Mouse (Mus musculus) ovary, postnatal 14 days (tissue): ENCODE measurements around the gene Pcnp.
A peak's percentile ranks its signal among the peaks of the same experiment; 100 is the strongest.
"Not testable (repeated sequence)": the region's sequence is repeated elsewhere in the genome, so short reads cannot be mapped to it uniquely, and the experiment has no call there.

ENCODE experiments used
- DNase-seq: peaks from one replicate; pipeline ENCODE4 v3.0.0; 2022; ENCODE audit warnings: low spot score

Pcnp gene

DNA sequence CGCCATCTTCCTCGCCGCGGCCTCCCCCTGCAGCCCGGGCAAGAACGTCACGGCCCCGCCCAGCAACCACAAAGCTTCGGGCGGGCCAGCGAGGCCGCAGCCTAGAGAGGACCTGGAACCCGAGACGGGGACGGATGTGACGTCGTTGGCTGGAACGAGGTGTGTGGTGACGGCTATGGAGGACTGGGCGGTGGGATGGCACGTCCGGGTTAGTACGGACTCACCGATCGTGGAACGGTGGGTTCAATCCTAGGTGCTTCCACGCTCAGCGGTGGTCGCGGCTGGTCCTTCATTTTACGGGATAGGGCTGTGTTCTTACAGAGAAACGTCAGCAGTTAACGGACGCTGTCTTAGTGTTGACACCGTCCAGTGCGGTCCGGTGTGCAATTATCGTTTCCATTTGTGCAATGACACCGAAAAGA is at the start of gene Pcnp:
TSS of gene Pcnp (minus strand) at position 79 of the 422 bp plus-strand sequence.
- DNase-seq: peak; percentile 96

DNA sequence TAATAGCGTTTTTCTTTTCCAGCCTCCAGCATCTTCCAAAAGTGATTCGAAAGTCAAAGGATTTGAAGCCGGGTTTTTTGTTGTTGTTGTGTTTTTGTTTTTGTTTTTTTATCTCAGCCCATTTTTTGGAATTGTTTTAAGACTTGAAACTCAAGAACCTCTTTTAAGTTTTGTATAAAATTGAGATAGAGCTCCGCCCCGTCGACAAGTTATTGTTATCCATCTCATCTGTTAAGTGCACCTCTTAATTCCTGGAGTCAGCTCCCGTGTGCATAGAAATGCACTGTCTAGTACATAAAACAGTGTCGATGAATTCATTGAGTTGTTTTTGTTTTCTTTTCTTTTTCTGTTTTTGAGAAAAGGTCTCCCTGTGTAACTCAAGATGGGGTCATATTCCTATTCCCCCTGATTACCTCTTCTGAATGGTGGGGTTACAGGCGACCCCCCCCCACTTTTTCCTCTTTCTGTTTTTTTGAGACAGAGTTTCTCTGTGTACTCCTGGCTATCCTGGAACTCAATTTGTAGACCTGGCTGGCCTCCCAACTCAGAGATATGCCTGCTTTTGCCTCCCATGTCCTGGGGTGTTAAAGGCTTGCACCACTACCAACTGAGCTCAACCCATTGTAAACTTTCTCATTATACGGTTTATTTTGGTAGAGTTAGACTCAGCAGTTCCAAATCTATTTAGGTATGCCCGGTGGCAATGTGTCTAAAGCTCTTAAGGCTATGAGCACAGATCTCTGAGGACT is 46.8 kb upstream of the Pcnp start:
- no peak for DNase-seq

DNA sequence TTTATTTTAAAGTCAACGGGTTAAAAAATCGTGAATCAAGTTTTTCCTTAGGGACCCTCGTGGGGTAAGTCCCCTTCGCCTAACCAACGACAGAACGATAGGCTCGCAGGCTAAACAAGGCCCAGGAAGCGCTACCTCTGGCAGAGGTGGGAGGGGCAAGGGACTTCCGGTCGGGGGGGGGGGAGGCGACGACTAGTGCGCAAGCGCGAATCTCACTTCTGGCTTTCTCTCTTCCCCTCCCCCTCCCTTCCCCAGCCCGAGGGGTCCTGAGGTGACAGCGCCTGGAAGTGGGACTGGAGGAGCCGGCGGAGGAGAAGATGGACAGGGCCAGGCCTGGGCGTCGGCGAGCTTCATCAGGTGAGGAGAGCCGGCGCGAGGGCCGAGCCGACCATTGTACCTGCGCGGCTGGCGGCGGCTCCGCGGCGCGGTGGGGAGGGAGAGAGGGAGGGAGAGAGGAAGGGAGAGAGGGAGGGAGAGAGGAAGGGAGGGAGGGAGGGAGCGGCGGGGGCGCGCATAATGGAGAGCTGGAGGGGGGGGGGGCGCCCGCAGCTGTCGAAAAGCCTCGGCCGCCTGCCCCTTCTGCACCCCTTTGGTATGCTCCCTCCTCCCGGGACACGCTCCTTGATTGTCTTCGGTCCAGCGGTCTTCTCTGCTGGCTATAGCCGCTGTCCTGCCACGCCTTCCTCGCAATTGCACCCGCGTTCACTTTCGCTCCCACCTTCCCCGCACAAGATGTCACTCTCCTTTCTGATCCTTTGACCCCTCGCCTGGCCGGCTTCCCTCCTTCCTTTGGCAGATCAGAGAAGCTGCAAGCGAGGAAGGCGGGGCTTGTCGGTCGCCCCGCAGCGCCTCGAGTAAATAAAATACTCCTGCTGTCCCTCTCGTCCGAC is 45.9 kb upstream of the Pcnp start:
- DNase-seq: peak; percentile 70

DNA sequence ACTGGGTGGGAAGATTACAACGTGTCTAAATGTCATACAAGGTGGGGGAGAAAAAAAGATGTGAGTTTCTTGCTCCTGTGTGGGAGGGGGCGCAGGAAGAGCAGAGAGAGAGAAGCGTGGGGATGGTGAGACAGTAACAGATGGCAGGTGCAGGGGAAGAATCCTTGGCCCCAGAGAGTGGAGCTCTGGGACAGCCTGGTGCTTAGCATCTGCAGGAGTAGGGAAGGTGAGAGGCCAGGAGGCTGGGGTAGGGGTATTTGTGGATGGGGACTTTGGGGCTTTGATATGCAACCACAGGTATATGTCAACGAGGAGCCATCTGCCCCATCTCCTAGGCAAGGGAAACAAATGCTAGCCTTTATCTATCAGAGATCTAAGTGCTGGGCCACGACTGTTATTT is 45.0 kb upstream of the Pcnp start:
- DNase-seq: no peak

DNA sequence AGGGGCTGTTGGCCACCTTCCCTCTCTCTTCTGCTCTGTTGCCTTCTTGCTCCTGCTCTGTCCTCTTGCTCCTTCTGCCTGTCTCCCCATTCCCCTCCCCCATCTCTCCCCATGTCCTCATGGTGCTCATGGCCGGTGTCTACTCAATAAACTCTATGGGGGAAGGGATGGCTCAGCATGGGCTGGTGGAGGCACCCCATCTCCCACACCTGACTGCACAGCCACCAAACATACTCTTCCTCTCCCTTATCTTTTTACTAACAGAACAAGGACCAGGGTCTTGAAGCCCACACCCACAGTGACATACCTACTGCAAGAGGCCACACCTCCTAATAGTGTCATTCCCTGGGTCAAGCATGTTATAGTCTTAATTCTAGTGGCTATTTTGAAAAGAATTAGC is 44.6 kb upstream of the Pcnp start:
- DNase-seq: no peak

DNA sequence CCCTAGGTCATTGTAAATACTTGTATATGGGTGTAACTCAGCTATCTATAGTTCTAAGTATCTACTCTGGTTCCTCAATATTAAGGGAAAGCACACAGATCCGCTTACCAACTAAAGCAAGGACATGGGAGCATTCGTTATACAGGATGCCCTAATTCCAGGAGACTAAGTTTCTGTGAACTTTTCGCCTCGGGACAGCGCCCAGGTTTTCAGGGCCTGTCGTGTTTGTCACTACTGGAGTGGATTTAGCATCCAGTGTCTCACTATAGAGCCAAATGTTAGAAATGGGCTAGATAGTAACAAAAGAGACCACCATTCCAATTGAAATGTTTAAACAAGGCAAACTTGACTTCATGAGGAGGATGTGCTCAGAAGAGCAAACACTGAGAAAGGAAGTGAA is 43.6 kb upstream of the Pcnp start:
- DNase-seq: not testable (repeated sequence)

DNA sequence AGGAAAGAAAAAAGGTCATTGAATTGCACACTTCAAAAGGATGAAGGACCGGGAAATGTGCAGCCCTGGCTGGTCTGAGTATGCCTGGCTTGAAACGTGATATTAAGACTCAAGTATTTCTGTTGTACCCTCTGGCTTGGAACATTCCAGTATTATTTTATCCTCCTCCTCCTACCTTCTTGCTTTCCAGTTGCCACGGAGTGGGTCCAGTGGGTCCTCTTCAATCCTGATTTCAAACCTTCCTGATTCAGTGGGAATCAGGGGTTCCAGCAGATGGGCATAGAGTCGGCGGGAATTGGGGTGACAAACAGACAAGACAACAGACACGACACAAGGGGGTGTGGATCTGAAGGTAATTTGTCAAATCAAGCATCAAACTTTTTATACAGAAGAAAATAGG is 43.0 kb upstream of the Pcnp start:
- no peak for DNase-seq

DNA sequence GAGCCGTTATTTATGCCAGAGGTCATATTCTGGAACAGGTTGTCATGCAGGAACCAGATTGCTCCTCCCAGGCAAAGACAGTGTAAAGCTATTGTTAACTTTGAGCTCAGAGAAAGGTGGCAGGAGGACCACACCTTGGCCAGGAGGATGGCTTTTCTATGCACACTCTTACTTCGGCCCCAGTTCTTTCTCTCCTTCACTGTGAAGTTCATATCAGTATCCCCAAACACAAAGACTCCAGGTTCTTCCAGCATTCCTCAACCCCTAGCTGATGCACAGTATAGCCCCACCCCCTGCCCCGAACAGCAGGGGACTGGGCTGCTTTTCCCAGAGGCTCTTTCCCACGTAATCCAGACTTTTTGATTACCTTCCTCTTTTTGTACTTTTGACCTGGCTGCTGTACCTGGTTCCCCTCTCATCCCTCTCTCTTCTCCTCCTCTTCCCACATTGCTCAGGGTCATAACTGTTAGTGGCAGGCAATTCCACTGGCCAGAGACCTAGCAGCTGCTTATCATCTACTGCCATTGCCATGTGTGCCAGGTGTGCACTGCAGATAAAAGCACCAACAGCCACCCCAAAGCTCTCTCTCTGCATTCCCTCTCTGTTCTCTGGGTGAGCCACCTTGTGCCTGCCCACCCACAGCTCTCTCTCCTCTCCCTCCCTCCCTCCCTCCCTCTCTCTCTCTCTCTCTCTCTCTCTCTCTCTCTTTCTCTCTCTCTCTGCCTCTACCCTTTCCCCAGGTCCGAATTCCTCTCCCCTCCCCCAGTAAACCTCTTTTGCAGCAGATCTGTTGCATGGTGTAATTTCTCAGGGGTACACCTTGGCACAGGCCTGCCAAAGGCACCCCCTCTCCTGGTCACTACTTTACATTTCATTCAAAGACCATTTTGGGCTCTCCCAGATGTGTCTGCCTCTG is 42.0 kb upstream of the Pcnp start:
- no peak for DNase-seq

DNA sequence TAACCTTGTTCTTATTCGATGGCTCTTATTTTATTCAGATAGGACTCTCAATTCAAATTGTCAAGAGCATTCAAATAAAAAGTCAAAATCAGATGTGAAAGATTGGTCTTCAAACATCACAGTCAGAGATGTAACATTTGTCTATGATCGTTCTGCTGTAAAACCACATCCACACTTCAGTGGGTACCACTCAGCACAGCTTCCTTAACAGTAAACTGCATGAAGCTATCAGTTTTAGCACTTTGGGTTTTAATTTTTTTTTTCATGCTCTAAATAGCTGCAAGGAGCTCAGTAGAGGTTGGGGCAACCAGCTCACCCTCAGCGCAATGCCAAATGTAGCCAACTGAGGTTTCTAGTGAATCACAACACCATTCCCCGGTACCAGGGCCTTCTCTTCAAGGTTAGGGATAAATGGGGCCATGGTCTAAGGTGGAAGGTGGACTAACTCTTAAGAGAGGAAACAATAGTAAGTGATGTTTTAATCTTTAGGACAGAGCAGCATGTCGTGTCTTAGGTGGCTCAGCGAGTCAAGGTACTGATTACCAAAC is 39.1 kb upstream of the Pcnp start:
- DNase-seq: no peak

DNA sequence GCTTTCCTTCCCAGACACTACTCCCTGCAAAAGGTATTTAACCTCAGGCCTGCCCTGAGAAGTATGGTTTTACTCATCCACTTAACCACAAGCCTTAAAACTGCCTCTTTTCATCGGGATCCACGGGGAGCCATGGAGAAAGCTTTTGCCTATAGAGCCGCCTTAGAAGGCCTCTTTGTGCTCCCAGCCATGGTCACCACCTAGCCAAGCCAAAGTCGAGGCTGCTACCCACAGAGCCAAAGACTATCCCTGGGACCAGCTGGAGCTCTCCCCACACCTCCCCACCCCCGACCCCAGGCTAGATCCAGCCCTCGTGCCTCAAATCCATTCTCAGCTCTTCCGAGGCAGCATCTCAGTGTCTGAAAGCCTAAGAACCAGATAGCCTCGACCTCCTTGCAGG is 36.6 kb upstream of the Pcnp start:
- DNase-seq: no peak

DNA sequence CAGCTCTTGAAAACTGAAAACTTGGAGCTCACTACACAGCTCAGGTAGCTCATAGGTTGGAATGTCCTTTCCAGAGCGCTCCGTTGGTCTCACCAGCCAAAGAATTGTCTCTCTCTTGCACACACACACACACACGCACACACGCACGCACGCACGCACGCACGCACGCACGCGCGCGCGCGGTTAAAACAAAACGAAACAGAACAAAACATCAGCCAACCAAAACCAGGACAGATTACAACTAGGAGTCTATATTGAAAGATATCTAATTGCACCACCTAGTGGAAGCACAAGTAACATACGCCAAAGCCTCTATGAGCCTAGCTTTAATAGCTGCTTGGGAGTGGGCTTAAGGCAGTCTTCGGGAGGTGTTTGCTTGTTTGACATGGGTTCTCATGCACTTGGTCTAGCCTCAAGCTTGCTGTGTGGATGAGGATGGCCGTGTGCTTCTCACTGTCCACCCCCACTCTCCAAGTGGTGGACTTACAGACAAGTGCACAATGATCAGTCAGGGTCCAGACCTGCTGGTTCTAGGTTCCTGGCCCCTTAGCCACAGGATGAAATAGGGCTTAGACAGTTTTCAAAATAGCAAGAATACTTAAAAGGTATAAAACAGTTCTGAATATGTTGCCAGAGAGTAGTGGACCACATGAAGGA is 34.9 kb upstream of the Pcnp start:
- DNase-seq: peak; percentile 27

DNA sequence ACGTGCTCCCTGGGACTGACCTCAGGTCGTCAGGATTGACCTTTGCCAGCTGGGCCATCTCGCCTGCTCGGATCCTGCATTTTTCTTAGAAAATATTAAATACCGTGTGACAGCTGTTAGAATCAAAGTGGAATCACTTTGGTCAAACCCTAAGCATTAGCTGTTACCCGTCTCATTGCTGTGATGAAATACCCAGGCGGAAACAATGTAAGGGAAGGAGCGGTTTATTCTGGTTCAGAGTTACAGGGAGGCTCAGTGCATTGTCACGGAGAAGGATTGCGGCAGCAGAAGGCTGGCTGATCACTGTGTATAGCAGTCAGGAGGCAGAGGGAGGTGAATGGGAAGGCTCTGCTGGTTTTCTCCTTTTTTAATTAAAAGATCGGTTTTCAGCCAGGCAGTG is 33.4 kb upstream of the Pcnp start:
- no peak for DNase-seq

DNA sequence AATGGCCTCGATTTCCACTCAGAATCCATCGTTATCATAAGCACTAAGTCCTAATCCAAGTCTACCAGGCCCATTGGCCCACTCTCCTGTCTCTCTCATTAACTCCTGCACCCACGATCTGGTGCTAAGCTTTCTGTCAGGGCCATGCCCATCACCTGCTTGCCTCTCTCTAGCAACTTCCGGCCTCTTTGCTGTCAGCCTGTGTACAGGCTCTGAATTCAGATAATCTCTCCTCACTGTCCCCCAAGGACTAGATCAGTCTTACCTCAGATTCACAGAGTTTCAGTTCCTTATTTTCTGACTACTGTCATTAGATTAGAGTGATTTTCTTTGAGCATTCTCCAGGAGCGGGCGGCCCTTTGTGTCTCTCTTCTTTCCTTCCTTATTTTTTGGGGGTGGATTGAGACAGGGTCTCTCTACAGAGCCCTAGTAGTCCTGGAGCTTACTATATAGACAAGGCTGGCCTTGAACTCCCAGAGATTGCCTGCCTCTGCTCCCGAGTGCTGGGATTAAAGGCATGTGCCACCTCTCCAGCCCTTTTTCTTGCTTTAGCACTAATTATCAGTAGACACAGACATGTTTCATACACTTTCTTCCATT is 32.6 kb upstream of the Pcnp start:
- DNase-seq: no peak

DNA sequence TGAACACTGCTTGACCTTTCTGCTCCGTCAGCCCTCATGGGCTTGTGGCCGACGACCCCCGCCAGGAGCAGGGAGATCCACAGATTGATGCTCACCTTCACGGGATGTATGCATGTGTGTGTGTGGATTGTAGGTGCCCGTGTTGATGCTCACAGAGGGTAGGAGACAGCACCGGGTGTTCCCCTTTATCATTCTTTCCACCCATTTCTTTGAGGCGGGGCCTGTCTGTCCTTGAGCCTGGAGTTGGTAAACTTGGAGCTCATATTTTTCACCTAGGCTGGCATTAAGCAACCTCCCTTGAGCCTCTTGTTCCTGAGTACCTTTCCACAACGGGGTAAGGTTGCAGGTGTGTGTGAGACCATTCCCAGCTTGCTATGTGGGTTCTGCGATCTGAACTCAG is 28.6 kb upstream of the Pcnp start:
- no peak for DNase-seq

DNA sequence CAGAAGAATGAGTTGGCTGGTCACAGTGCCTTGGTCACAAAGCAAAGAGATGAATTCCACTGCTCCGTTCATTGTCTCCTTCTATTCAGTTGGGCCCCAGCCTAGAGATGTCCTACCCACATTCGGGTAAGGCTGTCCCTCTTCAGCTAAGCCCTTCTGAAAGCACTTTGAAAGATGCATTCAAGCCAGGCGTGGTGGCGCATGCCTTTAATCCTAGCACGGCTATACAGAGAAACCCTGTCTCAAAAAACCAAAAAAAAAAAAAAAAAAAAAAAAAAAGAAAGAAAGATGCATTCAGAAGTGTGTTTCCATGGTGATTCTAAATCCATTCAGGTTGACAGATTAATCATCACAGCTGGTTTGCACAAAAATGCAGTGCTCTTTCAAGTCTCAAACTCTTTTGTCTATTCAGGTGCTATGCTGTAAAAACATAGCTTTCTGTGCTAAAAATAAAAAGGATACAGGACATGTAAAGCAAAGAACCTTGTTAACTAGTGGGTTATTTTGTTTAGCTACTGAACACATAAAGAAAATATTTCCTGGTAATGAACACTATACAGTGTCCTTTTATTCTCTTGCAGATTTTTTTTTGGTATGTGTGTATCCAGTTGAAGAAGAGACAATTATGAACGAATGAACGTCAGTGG is 27.5 kb upstream of the Pcnp start:
- no peak for DNase-seq

DNA sequence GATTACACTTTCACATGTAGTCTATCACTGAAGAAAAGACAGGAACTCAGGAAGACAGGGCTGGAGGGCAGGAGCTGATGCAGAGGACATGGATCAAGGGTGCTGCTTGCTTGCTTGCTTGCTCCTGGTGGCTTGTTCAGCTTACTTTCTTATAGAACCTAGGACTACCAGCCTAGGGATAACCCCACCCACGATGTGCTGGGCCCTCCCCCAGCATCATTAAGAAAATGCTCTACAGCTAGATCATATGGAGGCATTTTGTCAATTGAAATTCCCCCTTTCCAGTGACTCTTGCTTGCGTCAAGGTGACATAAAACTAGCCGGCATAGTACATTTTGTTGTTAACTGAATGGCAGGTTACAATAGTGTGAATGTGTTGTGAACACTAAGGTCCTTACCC is 26.4 kb upstream of the Pcnp start:
- no peak for DNase-seq

DNA sequence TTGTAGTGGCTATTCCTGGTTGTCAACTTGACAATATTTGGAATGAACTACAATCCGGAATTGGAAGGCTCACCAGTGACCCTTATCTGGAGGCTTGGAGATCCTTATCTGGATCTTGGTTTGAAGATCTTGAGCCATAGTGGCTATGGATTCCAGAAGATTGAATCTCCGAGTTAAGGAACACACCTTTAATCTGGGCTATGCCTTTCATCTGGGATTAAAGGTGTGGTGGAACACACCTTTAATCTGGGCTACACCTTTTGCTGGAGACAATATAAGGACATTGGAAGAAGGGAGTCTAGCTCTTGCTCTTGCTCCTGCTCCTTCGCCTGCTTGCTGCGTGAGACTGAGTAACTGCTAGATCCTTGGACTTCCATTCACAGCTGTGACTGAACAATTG is 18.5 kb upstream of the Pcnp start, which contains the start of gene Senp7:
TSS of gene Senp7 (plus strand) at position 301 of the 400 bp plus-strand sequence.
- not testable (repeated sequence) for DNase-seq

DNA sequence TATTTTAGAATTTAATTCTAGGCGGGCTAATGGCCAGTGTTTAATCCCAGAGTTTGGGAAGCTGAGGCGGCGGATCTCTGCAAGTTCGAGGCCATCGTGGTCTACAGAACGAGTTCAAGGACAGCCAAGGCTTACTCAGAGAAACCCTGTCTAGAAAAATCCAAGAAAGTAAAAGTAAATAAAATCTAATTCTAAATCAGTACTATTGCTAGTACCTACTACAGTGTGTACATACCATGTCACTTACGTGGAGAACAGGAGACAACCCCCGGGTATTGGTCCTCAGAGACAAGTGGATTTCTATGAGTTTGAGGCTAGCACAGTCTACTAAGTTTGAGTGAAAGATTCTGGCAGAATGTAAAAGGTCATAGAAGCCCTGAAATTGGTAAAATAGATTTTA is 8.6 kb upstream of the Pcnp start:
- DNase-seq: no peak

DNA sequence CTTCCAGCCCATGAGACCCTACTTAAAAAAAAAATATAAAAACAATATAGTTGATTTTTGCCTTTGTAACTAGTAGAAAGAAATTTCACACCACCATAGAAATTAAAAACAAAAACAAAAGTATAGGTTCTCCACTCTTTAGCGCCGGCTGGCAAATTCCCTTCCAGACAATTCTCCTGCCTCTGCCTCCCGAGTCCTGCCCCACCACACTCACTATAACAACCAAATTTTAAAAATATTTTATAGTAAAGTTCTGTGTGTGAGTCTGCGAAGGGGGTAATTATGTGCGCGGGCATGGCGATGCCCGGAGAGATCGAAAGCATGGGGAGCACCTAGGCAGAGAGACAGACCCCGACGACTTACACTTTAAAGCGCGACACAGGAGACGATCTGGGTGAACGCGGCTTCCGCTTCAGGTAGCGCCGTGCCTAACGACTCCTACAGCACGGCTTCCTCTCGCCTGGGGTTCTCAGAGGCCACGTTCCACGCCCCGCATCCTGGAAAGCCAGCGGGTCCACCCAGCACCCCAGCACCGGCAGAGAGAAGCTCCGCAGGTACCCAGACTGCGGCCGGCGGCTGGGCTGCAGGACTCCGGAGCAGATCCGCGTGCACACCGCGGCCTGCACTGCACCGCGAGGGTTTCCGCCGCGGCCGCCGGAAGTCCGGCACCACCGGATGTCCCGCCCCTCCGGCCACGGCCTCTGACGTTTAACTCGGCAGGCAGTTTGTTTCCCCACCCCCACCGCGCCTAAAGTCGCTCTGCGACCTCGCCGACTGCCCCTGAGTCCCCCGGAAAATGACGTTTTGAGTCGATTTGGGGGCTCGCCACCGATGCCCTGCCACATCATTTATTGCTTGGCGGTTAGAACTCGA is 7.8 kb upstream of the Pcnp start, which contains the start of gene Trmt10c:
TSS of gene Trmt10c (minus strand) at position 682 of the 873 bp plus-strand sequence.
- peak; percentile 90 for DNase-seq
